Mouse (Mus musculus) liver, embryonic 11.5 days (tissue): ENCODE measurements around the gene Tbl2. TPM values are rescaled to one million over a fixed set of nuclear protein-coding genes. Genes with fewer than 3 reads are reported as not detected.

Experiments used
- ATAC-seq: fragments of 200-750 bp; cut with Nextera tagmentation; replicated peaks from 2 replicates; pipeline ENCODE4 v1.8.0; 2017; ENCODE audit warnings: moderate number of reproducible peaks, mild to moderate bottlenecking, moderate TSS enrichment, moderate library complexity; ENCODE audit not compliant: low FRiP score
- DNase-seq: peaks from one replicate; pipeline ENCODE4 v3.0.0-alpha.2; 2017; ENCODE audit warnings: low spot score
- H3K27ac ChIP-seq: fragments of 300-500 bp; sonication (generic); 2 replicates; pipeline ENCODE4 v1.5.1; 2014; ENCODE audit warnings: mild to moderate bottlenecking, low read depth, low read length, control low read depth
- H3K27me3 ChIP-seq: fragments of 300-500 bp; sonication (generic); replicated peaks from 2 replicates; pipeline ENCODE4 v1.6.1; 2014; ENCODE audit warnings: low read length, mixed read lengths; ENCODE audit not compliant: control insufficient read depth, insufficient read depth
- H3K36me3 ChIP-seq: fragments of 300-500 bp; sonication (generic); 2 replicates; pipeline ENCODE4 v1.6.1; 2014; ENCODE audit warnings: mild to moderate bottlenecking, low read length, moderate library complexity, mixed read lengths; ENCODE audit not compliant: control insufficient read depth, insufficient read depth
- H3K4me1 ChIP-seq: fragments of 300-500 bp; sonication (generic); replicated peaks from 2 replicates; pipeline ENCODE4 v1.6.1; 2014; ENCODE audit warnings: low read length, mixed read lengths; ENCODE audit not compliant: control insufficient read depth, insufficient read depth
- H3K4me2 ChIP-seq: fragments of 300-500 bp; sonication (generic); 2 replicates; pipeline ENCODE4 v1.6.1; 2014; ENCODE audit warnings: mild to moderate bottlenecking, control low read depth, moderate library complexity
- H3K4me3 ChIP-seq: fragments of 300-500 bp; sonication (generic); 2 replicates; pipeline ENCODE4 v1.5.1; 2014; ENCODE audit warnings: low read depth, low read length, control low read depth
- H3K9ac ChIP-seq: fragments of 300-500 bp; sonication (generic); 2 replicates; pipeline ENCODE4 v1.6.1; 2014; ENCODE audit warnings: low read depth, low read length, control low read depth
- H3K9me3 ChIP-seq: fragments of 300-500 bp; sonication (generic); 2 replicates; pipeline ENCODE4 v1.6.1; 2016; ENCODE audit warnings: low read length, inconsistent platforms, mixed read lengths; ENCODE audit not compliant: control insufficient read depth
- WGBS: fragments of 180-500 bp; shearing (Covaris S2); extraction: QIAGEN DNeasy Blood & Tissue Kit; methylation state at CpG from one replicate; pipeline ENCODE4 v1.1.7; 2014; 5-methylcytosine and 5-hydroxymethylcytosine counted together
- polyA plus RNA-seq: library from polyadenylated mRNA; unstranded; fragments of >200 nt; fragmentation: Nextera tagmentation; extraction: Ambion mirVana; gene quantifications from 2 replicates; pipeline ENCODE4 v1.2.1, GENCODE M21; 2014

Gene Tbl2
- polyA plus RNA-seq, 1 experiment from 2014 or later: 24.6 TPM

GRCm38 (mm10) chr5:135139881-135140280, 9.6 kb upstream of the Tbl2 start:
- H3K9me3 ChIP-seq: no peaks in the 10 kb centered on the region
- H3K27me3 ChIP-seq: no peaks in the 10 kb centered on the region
- H3K4me1 ChIP-seq: 0 out of 2 replicates have a peak, but pooled peaks cover 4% of the 10 kb centered on the region
- 65% methylated on average over 2 of the region's 2 CpGs for WGBS
- H3K4me2 ChIP-seq: no peak overlapping the region
- ATAC-seq (no peak), DNase-seq (no peak)
- H3K36me3 ChIP-seq: no peaks in the 10 kb centered on the region
- H3K9ac ChIP-seq: no peak overlapping the region
- H3K4me3 ChIP-seq: no peak overlapping the region
- H3K27ac ChIP-seq: no peak overlapping the region

DNA sequence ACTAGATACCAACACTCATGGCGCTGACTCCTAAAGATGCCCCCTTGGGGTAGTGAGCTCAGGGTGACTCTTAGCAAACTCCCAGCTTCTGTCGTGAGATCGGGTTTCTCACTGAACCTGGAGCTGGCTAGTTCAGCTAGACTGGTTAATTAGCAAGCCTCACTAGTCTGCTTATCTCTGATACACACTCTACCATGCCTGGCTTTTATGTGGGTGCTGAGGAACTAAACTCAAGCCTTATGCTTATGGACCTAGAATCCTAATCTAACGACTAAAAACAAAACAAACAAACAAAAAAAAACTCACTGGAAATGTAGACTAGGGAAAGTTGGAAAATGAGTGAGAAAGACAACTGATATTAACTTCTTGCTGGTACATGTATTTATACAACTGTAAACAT, 5.0 kb upstream of the Tbl2 start:
- Histone ChIP-seq H3K9me3 (no peaks in the 10 kb centered on the region), H3K4me2 (no peak overlapping the region), H3K9ac (no peak overlapping the region), H3K27me3 (no peaks in the 10 kb centered on the region), H3K27ac (no peak overlapping the region), H3K4me1 (peaks cover 14% of the 10 kb centered on the region; the same call in 1 of the 2 replicates), H3K4me3 (no peak overlapping the region), H3K36me3 (no peaks in the 10 kb centered on the region)
- ATAC-seq (no peak), DNase-seq (no peak)
- WGBS: 32% methylated on average over 4 of the region's 4 CpGs

DNA sequence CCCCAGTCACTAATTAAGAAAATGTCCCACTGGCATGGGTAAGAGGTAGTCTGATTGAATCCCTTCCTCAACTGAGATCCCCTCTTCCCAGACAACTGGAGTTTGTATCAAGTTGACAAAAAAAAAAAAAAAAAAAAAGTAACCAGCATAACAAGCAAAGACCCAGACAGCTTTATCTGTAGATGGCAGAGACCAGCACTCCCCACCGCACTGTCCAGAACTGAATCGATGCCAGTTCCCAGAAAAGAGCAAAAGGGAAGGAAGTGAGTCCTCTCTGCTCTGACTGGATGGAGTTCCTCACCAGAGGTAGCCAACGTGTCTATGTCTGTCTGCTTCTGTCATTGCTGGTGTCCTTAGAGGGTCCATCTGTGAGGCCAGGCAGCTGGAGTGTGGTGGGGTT, 3.9 kb upstream of the Tbl2 start:
- H3K4me1 ChIP-seq: peaks cover 14% of the 10 kb centered on the region; the same call in 1 of the 2 replicates
- H3K4me2 ChIP-seq: no peak overlapping the region
- H3K4me3 ChIP-seq: no peak overlapping the region
- ATAC-seq: no peak
- H3K36me3 ChIP-seq: no peaks in the 10 kb centered on the region
- no peaks in the 10 kb centered on the region for H3K9me3 ChIP-seq
- H3K27me3 ChIP-seq: no peaks in the 10 kb centered on the region
- DNase-seq: no peak
- no peak overlapping the region for H3K9ac ChIP-seq
- 38% methylated on average over 3 of the region's 3 CpGs for WGBS
- H3K27ac ChIP-seq: no peak overlapping the region

GRCm38 (mm10) chr5:135145955-135146354, 3.5 kb upstream of the Tbl2 start:
- Histone ChIP-seq H3K36me3 (no peaks in the 10 kb centered on the region), H3K9ac (no peak overlapping the region), H3K4me1 (peaks cover 15% of the 10 kb centered on the region), H3K4me3 (no peak overlapping the region), H3K27me3 (no peaks in the 10 kb centered on the region), H3K9me3 (no peaks in the 10 kb centered on the region), H3K4me2 (no peak overlapping the region), H3K27ac (no peak overlapping the region)
- no peak for DNase-seq
- ATAC-seq: no peak

DNA sequence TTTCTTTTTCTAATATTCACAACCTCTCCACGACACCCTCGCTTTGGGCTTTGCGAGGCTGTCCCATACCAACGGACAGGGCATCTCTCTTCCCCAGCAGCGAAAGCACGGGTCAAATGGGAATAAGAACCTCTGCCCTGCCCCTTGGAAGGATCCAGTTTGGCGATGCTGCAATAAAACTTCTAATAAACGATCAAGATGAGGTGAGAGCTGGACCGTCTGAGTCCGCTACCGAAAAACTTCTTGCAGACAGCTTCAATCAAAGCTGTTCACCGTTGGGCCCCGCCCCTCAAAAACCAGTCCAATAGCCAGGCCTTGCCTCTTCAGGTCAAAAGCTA, 773 bp upstream of the Tbl2 start:
- Histone ChIP-seq H3K4me3 (peak overlapping the region; percentile 90), H3K9ac (peak overlapping the region; percentile 32; the same call in 1 of the 2 replicates), H3K4me2 (peak overlapping the region; percentile 92), H3K27ac (peak overlapping the region; percentile 98; the same call in 1 of the 2 replicates), H3K4me1 (peaks cover 17% of the 10 kb centered on the region), H3K27me3 (no peaks in the 10 kb centered on the region), H3K9me3 (no peaks in the 10 kb centered on the region), H3K36me3 (peaks cover 5% of the 10 kb centered on the region; the same call in 1 of the 2 replicates)
- no peak for DNase-seq
- no peak for ATAC-seq
- 1% methylated on average over 13 of the region's 13 CpGs for WGBS

GRCm38 (mm10) chr5:135149820-135150178, 342 bp downstream of the Tbl2 start:
- H3K4me1 ChIP-seq: peaks cover 13% of the 10 kb centered on the region
- peak overlapping the region; percentile 90 for H3K9ac ChIP-seq
- H3K4me3 ChIP-seq: peak overlapping the region; percentile 90
- H3K27me3 ChIP-seq: no peaks in the 10 kb centered on the region
- no peaks in the 10 kb centered on the region for H3K9me3 ChIP-seq
- ATAC-seq (no peak; the same call in 1 of the 2 replicates), DNase-seq (no peak)
- peak overlapping the region; percentile 92 for H3K4me2 ChIP-seq
- peak overlapping the region; percentile 98 for H3K27ac ChIP-seq
- peaks cover 11% of the 10 kb centered on the region for H3K36me3 ChIP-seq
- under 1% methylated on average over 23 of the region's 23 CpGs for WGBS

DNA sequence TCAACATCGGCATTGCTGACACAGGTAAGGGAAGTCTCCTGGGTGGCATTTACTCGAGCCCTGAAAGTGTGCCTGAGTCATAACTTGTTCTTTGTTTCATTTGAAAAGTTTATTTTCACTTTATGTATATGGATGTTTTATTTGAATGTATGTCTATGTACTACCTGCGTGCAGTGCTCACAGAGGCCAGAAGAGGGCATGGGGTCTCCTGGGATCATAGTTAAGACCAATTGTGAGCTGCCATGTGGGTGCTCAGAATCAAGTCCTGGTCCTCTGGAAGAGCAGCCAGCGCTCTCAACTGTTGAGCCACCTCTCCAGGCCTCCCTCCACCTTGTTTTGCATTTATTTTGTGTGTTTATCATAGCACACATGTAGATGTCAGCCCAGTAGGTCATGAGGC, 7.0 kb downstream of the Tbl2 start:
- Histone ChIP-seq H3K9me3 (no peaks in the 10 kb centered on the region), H3K4me1 (no peaks in the 10 kb centered on the region), H3K36me3 (peaks cover 57% of the 10 kb centered on the region), H3K4me3 (no peak overlapping the region), H3K9ac (no peak overlapping the region), H3K27me3 (no peaks in the 10 kb centered on the region), H3K4me2 (no peak overlapping the region), H3K27ac (no peak overlapping the region)
- ATAC-seq (no peak), DNase-seq (no peak)
- 93% methylated on average over 4 of the region's 4 CpGs for WGBS

DNA sequence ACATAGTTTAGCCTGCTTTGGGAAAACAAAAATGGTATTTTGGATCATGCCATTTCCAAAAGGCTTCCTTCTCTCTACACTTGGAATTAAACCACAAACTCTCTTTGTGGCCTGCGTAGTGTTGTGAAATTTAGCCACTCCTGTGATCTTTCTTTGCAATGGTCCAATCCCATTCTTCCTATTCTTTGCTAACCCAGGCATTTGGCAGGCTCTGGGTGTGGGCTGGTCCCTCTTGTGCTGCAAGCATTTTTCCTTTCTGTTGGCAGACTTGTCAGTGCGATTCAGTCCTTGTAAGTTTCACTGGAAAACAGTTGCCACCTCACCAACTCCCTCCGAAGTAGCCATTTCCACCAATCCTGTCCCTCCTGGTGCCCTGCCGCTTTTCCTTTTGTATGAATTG, 11.8 kb downstream of the Tbl2 start:
- 93% methylated on average over 4 of the region's 4 CpGs for WGBS
- Histone ChIP-seq H3K36me3 (peaks cover 44% of the 10 kb centered on the region), H3K27me3 (no peaks in the 10 kb centered on the region), H3K4me3 (no peak overlapping the region), H3K4me1 (no peaks in the 10 kb centered on the region), H3K9me3 (no peaks in the 10 kb centered on the region), H3K9ac (no peak overlapping the region), H3K4me2 (no peak overlapping the region), H3K27ac (no peak overlapping the region)
- ATAC-seq (no peak), DNase-seq (no peak)

GRCm38 (mm10) chr5:135161650-135162049, 12.2 kb downstream of the Tbl2 start:
- H3K36me3 ChIP-seq: peaks cover 40% of the 10 kb centered on the region
- WGBS: 76% methylated on average over 7 of the region's 7 CpGs
- H3K9ac ChIP-seq: no peak overlapping the region
- H3K27ac ChIP-seq: no peak overlapping the region
- no peak for DNase-seq
- no peak overlapping the region for H3K4me2 ChIP-seq
- no peaks in the 10 kb centered on the region for H3K9me3 ChIP-seq
- no peak for ATAC-seq
- H3K27me3 ChIP-seq: no peaks in the 10 kb centered on the region
- no peak overlapping the region for H3K4me3 ChIP-seq
- H3K4me1 ChIP-seq: no peaks in the 10 kb centered on the region
